In genomic region chr9:78343055-78343454, GRCm38 (mm10) we compare ENCODE assay signal across 16 mouse cellular contexts. TPM values are rescaled to one million over a fixed set of nuclear protein-coding genes. Genes with fewer than 3 reads are reported as not detected.
"Had no signal": no experiment of that assay in that cellular context is flagged by ENCODE, and none has a peak within 500 bp of the region (broad histone marks: within the 10 kb centered on the region; RNA-seq: fewer than 3 reads in every experiment).

No protein-coding gene starts in this region.

RNA-seq across cellular contexts. Expression of gene Gsta2, which starts 12.5 kb away (rescaled TPM):
- total RNA-seq: megakaryocyte, adult 5-6 weeks; megakaryocyte-erythroid progenitor cell, adult 5-6 weeks; neutrophil, adult 5-6 weeks had no signal
- polyA plus RNA-seq: midbrain, embryonic 10.5 days; midbrain, embryonic 12.5 days; midbrain, embryonic 14.5 days; midbrain, embryonic 16.5 days; neural tube, embryonic 12.5 days; neural tube, embryonic 14.5 days had no signal

RNA-seq across cellular contexts. Expression of gene Omt2b, which starts 15.7 kb away (rescaled TPM):
- total RNA-seq: megakaryocyte, adult 5-6 weeks; megakaryocyte-erythroid progenitor cell, adult 5-6 weeks; neutrophil, adult 5-6 weeks had no signal
- polyA plus RNA-seq: lung, embryonic 14.5 days; lung, embryonic 16.5 days; midbrain, embryonic 10.5 days; midbrain, embryonic 12.5 days; midbrain, embryonic 14.5 days; midbrain, embryonic 16.5 days; neural tube, embryonic 12.5 days; neural tube, embryonic 14.5 days; spleen, adult 2 months; stomach, embryonic 15.5 days; stomach, postnatal 0 days; testis, adult 2 months; urinary bladder, adult 2 months had no signal

RNA-seq across cellular contexts. Expression of gene Dppa5a, which starts 24.9 kb away (rescaled TPM):
- total RNA-seq: megakaryocyte, adult 5-6 weeks; megakaryocyte-erythroid progenitor cell, adult 5-6 weeks; neutrophil, adult 5-6 weeks had no signal
- polyA plus RNA-seq: lung, embryonic 14.5 days; midbrain, embryonic 10.5 days; midbrain, embryonic 12.5 days; neural tube, embryonic 12.5 days; spleen, adult 2 months; stomach, embryonic 15.5 days had no signal

RNA-seq across cellular contexts. Expression of gene Omt2a, which starts 28.5 kb away (rescaled TPM):
- total RNA-seq: megakaryocyte, adult 5-6 weeks; megakaryocyte-erythroid progenitor cell, adult 5-6 weeks; neutrophil, adult 5-6 weeks had no signal
- polyA plus RNA-seq: lung, embryonic 14.5 days; lung, embryonic 16.5 days; midbrain, embryonic 10.5 days; midbrain, embryonic 12.5 days; midbrain, embryonic 14.5 days; midbrain, embryonic 16.5 days; neural tube, embryonic 12.5 days; neural tube, embryonic 14.5 days; spleen, adult 2 months; stomach, embryonic 15.5 days; stomach, postnatal 0 days; testis, adult 2 months; urinary bladder, adult 2 months had no signal

RNA-seq across cellular contexts. Expression of gene Ooep, which starts 35.5 kb away (rescaled TPM):
- total RNA-seq: megakaryocyte, adult 5-6 weeks; megakaryocyte-erythroid progenitor cell, adult 5-6 weeks; neutrophil, adult 5-6 weeks had no signal
- polyA plus RNA-seq: spleen, adult 2 months; testis, adult 2 months had no signal
